Mouse (Mus musculus): ENCODE data around the gene Als2cl.

DNA sequence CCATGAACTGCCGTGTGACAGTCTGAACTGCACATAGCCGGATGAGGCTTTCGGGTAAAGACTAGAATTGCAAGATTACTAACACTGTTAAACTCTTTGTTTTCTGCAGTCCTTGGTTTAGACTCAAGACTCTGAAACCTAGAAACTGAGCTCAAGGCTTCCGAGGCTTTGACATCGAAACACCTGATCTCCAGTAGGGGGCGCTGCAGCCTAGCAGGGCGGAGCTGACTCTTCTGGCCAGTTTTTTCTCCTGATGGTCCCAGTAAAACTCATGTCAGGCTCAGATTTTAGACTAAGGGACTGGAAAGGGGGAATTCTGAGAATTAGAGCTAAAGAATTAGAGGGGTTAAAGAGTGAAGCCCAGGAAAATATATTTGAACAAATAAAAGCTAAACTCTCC lies 43.1 kb downstream of the Als2cl start:
- TF ChIP-seq CTCF (IDR thresholded peaks at IDR 0.05; ENCODE audit: borderline replicate concordance, control insufficient read depth, extremely low read depth, insufficient read depth, low read length, poor library complexity) (peak; percentile 70; the same call in 1 of the 2 replicates), POLR2A (IDR thresholded peaks at IDR 0.05; ENCODE audit: control insufficient read depth, extremely low read depth, insufficient read depth, low read length, poor library complexity) (no peak)
